8 mouse cellular contexts compared by ENCODE assay signal in genomic region chr5:142905725-142906531, GRCm38 (mm10). TPM values are rescaled to one million over a fixed set of nuclear protein-coding genes. Genes with fewer than 3 reads are reported as not detected.
DNase-seq lines count a peak whose midpoint lies in the region; ATAC-seq and TF ChIP-seq lines count a peak whose summit lies in the region.

No protein-coding gene starts in this region.

- intact Hi-C loops in left cerebral cortex, adult 2 months (cut with DNase I), result loop anchor here (1.0 kb wide), 2 partner anchors 23 to 89 kb away; partner anchors contain the start of gene Tnrc18

- H3K4me1 ChIP-seq in hindbrain, embryonic 16.5 days (ENCODE audit: control insufficient read depth, insufficient read depth, low read depth, low read length), result peaks cover 48% of the 10 kb centered on the region

- H3K36me3 ChIP-seq in hindbrain, embryonic 16.5 days (ENCODE audit: control insufficient read depth, insufficient read depth, low read length), result peaks cover 32% of the 10 kb centered on the region

- H3K9me3 ChIP-seq in hindbrain, embryonic 16.5 days (ENCODE audit: control insufficient read depth, low read length), result no peaks in the 10 kb centered on the region

- WGBS in hindbrain, embryonic 16.5 days, result under 1% methylated on average over 72 of the region's 84 CpGs

- H3K27me3 ChIP-seq in hindbrain, embryonic 16.5 days (replicated peaks; ENCODE audit: control insufficient read depth, insufficient read depth, low read length), result no peaks in the 10 kb centered on the region

- peak overlapping the region; percentile 66 for H3K4me2 ChIP-seq in hindbrain, embryonic 16.5 days (ENCODE audit: low read length)

- TF ChIP-seq CTCF in left cerebral cortex, adult 2 months (IDR thresholded peaks at IDR 0.05), result peak; percentile 97

- peak overlapping the region; percentile 100 for H3K9ac ChIP-seq in hindbrain, embryonic 16.5 days (ENCODE audit: low read depth, low read length)

- peak; percentile 86 for ATAC-seq in hindbrain, embryonic 16.5 days
- peak; percentile 37 for ATAC-seq in megakaryocyte, adult 5-6 weeks (ENCODE audit: poor library complexity, severe bottlenecking)

- H3K4me3 ChIP-seq in hindbrain, embryonic 16.5 days (ENCODE audit: low read length), result peak overlapping the region; percentile 90
- peak overlapping the region; percentile 95 for H3K4me3 ChIP-seq in left cerebral cortex, adult 2 months

- DNase-seq in T-cell, adult 2 months (ENCODE audit: low spot score), result peak; percentile 100
- DNase-seq in cerebellum, postnatal 36 days, result peak; percentile 98 to 99
- DNase-seq in gastrocnemius, adult 18-20 months (ENCODE audit: low spot score), result peak; percentile 99
- DNase-seq in left cerebral cortex, adult 2 months (ENCODE audit: extremely low spot score in 1 of 2, low spot score in 2 of 2), result peak; percentile 99
- peak; percentile 99 for DNase-seq in right cerebral cortex, adult 2 months (ENCODE audit: low spot score in 2 of 2)
- DNase-seq in urinary bladder, postnatal 14 days (ENCODE audit: low spot score), result peak; percentile 99

- H3K27ac ChIP-seq in hindbrain, embryonic 16.5 days (ENCODE audit: low read depth, low read length), result peak overlapping the region; percentile 100
- H3K27ac ChIP-seq in left cerebral cortex, adult 2 months, result peak overlapping the region; percentile 100

RNA-seq across cellular contexts. Expression of gene Actb, which starts 0.6 kb away (rescaled TPM):
- total RNA-seq in gastrocnemius, adult 18-20 months (2021), result 100 to 1,000 TPM; 452 to 583 TPM
- polyA plus RNA-seq in hindbrain, embryonic 16.5 days (2015; fragmentation: Nextera tagmentation; extraction: Ambion mirVana), result 11,512 and 13,219 TPM in 2 replicates
- total RNA-seq in left cerebral cortex, adult 2 months (2021), result 1,000 to 10,000 TPM; 2,227 to 2,233 TPM
- 15,428 and 15,938 TPM in 2 replicates for total RNA-seq in megakaryocyte, adult 5-6 weeks (2015)
- 7,091 and 10,908 TPM in 2 replicates for total RNA-seq in megakaryocyte, adult 5-6 weeks (2017)

RNA-seq across cellular contexts. Expression of gene Fbxl18, which starts 10.7 kb away (rescaled TPM):
- 1 to 10 TPM; 4.9 to 5.9 TPM for total RNA-seq in gastrocnemius, adult 18-20 months (2021)
- polyA plus RNA-seq in hindbrain, embryonic 16.5 days (2015; fragmentation: Nextera tagmentation; extraction: Ambion mirVana), result 29.7 and 32.9 TPM in 2 replicates
- total RNA-seq in left cerebral cortex, adult 2 months (2021), result 10 to 100 TPM; 31.5 to 33.2 TPM
- 1.7 and 3.0 TPM in 2 replicates for total RNA-seq in megakaryocyte, adult 5-6 weeks (2015)
- total RNA-seq in megakaryocyte, adult 5-6 weeks (2017), result 2.6 and 2.7 TPM in 2 replicates

RNA-seq across cellular contexts. Expression of gene Fscn1, which starts 54.2 kb away (rescaled TPM):
- total RNA-seq in gastrocnemius, adult 18-20 months (2021), result 1 to 10 TPM; 3.7 to 8.5 TPM
- polyA plus RNA-seq in hindbrain, embryonic 16.5 days (2015; fragmentation: Nextera tagmentation; extraction: Ambion mirVana), result 478 and 522 TPM in 2 replicates
- total RNA-seq in left cerebral cortex, adult 2 months (2021), result 100 to 1,000 TPM; 334 to 344 TPM
- total RNA-seq in megakaryocyte, adult 5-6 weeks (2015), result not detected in 2 replicates
- 0.08 and 0.11 TPM in 2 replicates for total RNA-seq in megakaryocyte, adult 5-6 weeks (2017)

Comparison
In these comparisons a context has a peak if more than half of its experiments do, and no peak if none do; other contexts are left out.
1. Peak in every context shown above with its lines: DNase-seq, ATAC-seq, H3K4me3 ChIP-seq and H3K27ac ChIP-seq.
2. RNA of gene Fbxl18, which starts 10.7 kb away (total RNA-seq): 31.5 to 33.2 TPM in left cerebral cortex, adult 2 months; 4.9 to 5.9 TPM in gastrocnemius, adult 18-20 months and 1.7 to 3.0 TPM in megakaryocyte, adult 5-6 weeks; every median in the first group is over 4 times any median in the second.
3. RNA of gene Fscn1, which starts 54.2 kb away (total RNA-seq): 334 to 344 TPM in left cerebral cortex, adult 2 months; 3.7 to 8.5 TPM in gastrocnemius, adult 18-20 months and 0.08 to 0.11 TPM in megakaryocyte, adult 5-6 weeks; every median in the first group is over 10 times any median in the second.